Mouse (Mus musculus): Measurements from ENCODE around the gene Smtn. TPM values are rescaled to one million over a fixed set of nuclear protein-coding genes. Genes with fewer than 3 reads are reported as not detected.

Gene Smtn
- polyA plus RNA-seq, 1 experiment = 54.7 TPM

- H3K4me3 ChIP-seq (replicated peaks; ENCODE audit: control insufficient read depth, low read depth, low read length) = no peak overlapping the region
- no peaks in the 10 kb centered on the region for H3K4me1 ChIP-seq (ENCODE audit: control insufficient read depth, insufficient read depth, low read length)
- no peak overlapping the region; the same call in 1 of the 2 replicates for H3K27ac ChIP-seq (ENCODE audit: control insufficient read depth, insufficient read depth, low read depth, low read length, poor library complexity)
- TF ChIP-seq POLR2A (IDR thresholded peaks at IDR 0.05; ENCODE audit: borderline replicate concordance, control insufficient read depth, low read depth, low read length) (no peak), CTCF (IDR thresholded peaks at IDR 0.05; ENCODE audit: control insufficient read depth, insufficient read depth, low read length) (no peak)
- WGBS = 80% methylated on average over 10 of the region's 10 CpGs
Observed at GRCm38 (mm10) chr11:3578050-3578725, 37.8 kb upstream of the Smtn start.

GRCm38 (mm10) chr11:3575238-3575637, 34.8 kb upstream of the Smtn start:
- 62% methylated on average over 3 of the region's 3 CpGs for WGBS
- Histone ChIP-seq H3K4me3 (replicated peaks; ENCODE audit: control insufficient read depth, low read depth, low read length) (no peak overlapping the region), H3K4me1 (ENCODE audit: control insufficient read depth, insufficient read depth, low read length) (no peaks in the 10 kb centered on the region), H3K27ac (ENCODE audit: control insufficient read depth, insufficient read depth, low read depth, low read length, poor library complexity) (no peak overlapping the region)
- TF ChIP-seq CTCF (IDR thresholded peaks at IDR 0.05; ENCODE audit: control insufficient read depth, insufficient read depth, low read length) (no peak), POLR2A (IDR thresholded peaks at IDR 0.05; ENCODE audit: borderline replicate concordance, control insufficient read depth, low read depth, low read length) (no peak)

GRCm38 (mm10) chr11:3573092-3573491, 32.7 kb upstream of the Smtn start:
- 4% methylated on average over 9 of the region's 9 CpGs for WGBS
- H3K4me3 ChIP-seq (replicated peaks; ENCODE audit: control insufficient read depth, low read depth, low read length) = no peak overlapping the region
- no peak for TF ChIP-seq POLR2A (IDR thresholded peaks at IDR 0.05; ENCODE audit: borderline replicate concordance, control insufficient read depth, low read depth, low read length)
- no peak for TF ChIP-seq CTCF (IDR thresholded peaks at IDR 0.05; ENCODE audit: control insufficient read depth, insufficient read depth, low read length)
- 0 out of 2 replicates have a peak overlapping the region, but pooled peaks have one; percentile 32 for H3K27ac ChIP-seq (ENCODE audit: control insufficient read depth, insufficient read depth, low read depth, low read length, poor library complexity)
- H3K4me1 ChIP-seq (ENCODE audit: control insufficient read depth, insufficient read depth, low read length) = no peaks in the 10 kb centered on the region

GRCm38 (mm10) chr11:3572181-3572580, 31.8 kb upstream of the Smtn start:
- no peak overlapping the region for H3K27ac ChIP-seq (ENCODE audit: control insufficient read depth, insufficient read depth, low read depth, low read length, poor library complexity)
- TF ChIP-seq POLR2A (IDR thresholded peaks at IDR 0.05; ENCODE audit: borderline replicate concordance, control insufficient read depth, low read depth, low read length) (no peak), CTCF (IDR thresholded peaks at IDR 0.05; ENCODE audit: control insufficient read depth, insufficient read depth, low read length) (no peak)
- no peaks in the 10 kb centered on the region; the same call in 1 of the 2 replicates for H3K4me1 ChIP-seq (ENCODE audit: control insufficient read depth, insufficient read depth, low read length)
- H3K4me3 ChIP-seq (replicated peaks; ENCODE audit: control insufficient read depth, low read depth, low read length) = no peak overlapping the region
- 85% methylated on average over 6 of the region's 6 CpGs for WGBS

- WGBS = 76% methylated on average over 8 of the region's 8 CpGs
- no peaks in the 10 kb centered on the region; the same call in 1 of the 2 replicates for H3K4me1 ChIP-seq (ENCODE audit: control insufficient read depth, insufficient read depth, low read length)
- no peak overlapping the region for H3K4me3 ChIP-seq (replicated peaks; ENCODE audit: control insufficient read depth, low read depth, low read length)
- TF ChIP-seq POLR2A (IDR thresholded peaks at IDR 0.05; ENCODE audit: borderline replicate concordance, control insufficient read depth, low read depth, low read length) (no peak), CTCF (IDR thresholded peaks at IDR 0.05; ENCODE audit: control insufficient read depth, insufficient read depth, low read length) (no peak)
- H3K27ac ChIP-seq (ENCODE audit: control insufficient read depth, insufficient read depth, low read depth, low read length, poor library complexity) = no peak overlapping the region
Observed at GRCm38 (mm10) chr11:3570321-3570720, 29.9 kb upstream of the Smtn start.

- WGBS = 83% methylated on average over 1 of the region's 1 CpGs
- Histone ChIP-seq H3K4me1 (ENCODE audit: control insufficient read depth, insufficient read depth, low read length) (no peaks in the 10 kb centered on the region; the same call in 1 of the 2 replicates), H3K4me3 (replicated peaks; ENCODE audit: control insufficient read depth, low read depth, low read length) (no peak overlapping the region), H3K27ac (ENCODE audit: control insufficient read depth, insufficient read depth, low read depth, low read length, poor library complexity) (no peak overlapping the region)
- TF ChIP-seq CTCF (IDR thresholded peaks at IDR 0.05; ENCODE audit: control insufficient read depth, insufficient read depth, low read length) = no peak
- no peak for TF ChIP-seq POLR2A (IDR thresholded peaks at IDR 0.05; ENCODE audit: borderline replicate concordance, control insufficient read depth, low read depth, low read length)
Observed at GRCm38 (mm10) chr11:3567896-3568295, 27.5 kb upstream of the Smtn start.

- H3K4me1 ChIP-seq (ENCODE audit: control insufficient read depth, insufficient read depth, low read length) = no peaks in the 10 kb centered on the region; the same call in 1 of the 2 replicates
Observed at GRCm38 (mm10) chr11:3566018-3566417, 25.6 kb upstream of the Smtn start.

GRCm38 (mm10) chr11:3564451-3564850, 24.0 kb upstream of the Smtn start:
- Histone ChIP-seq H3K4me1 (ENCODE audit: control insufficient read depth, insufficient read depth, low read length) (no peaks in the 10 kb centered on the region; the same call in 1 of the 2 replicates), H3K27ac (ENCODE audit: control insufficient read depth, insufficient read depth, low read depth, low read length, poor library complexity) (no peak overlapping the region), H3K4me3 (replicated peaks; ENCODE audit: control insufficient read depth, low read depth, low read length) (no peak overlapping the region)
- WGBS = 82% methylated on average over 7 of the region's 7 CpGs
- TF ChIP-seq CTCF (IDR thresholded peaks at IDR 0.05; ENCODE audit: control insufficient read depth, insufficient read depth, low read length) (no peak), POLR2A (IDR thresholded peaks at IDR 0.05; ENCODE audit: borderline replicate concordance, control insufficient read depth, low read depth, low read length) (no peak)

More at GRCm38 (mm10) chr11:3566018-3566417, 25.6 kb upstream of the Smtn start:
- TF ChIP-seq POLR2A (IDR thresholded peaks at IDR 0.05; ENCODE audit: borderline replicate concordance, control insufficient read depth, low read depth, low read length) (no peak), CTCF (IDR thresholded peaks at IDR 0.05; ENCODE audit: control insufficient read depth, insufficient read depth, low read length) (no peak)
- no peak overlapping the region for H3K4me3 ChIP-seq (replicated peaks; ENCODE audit: control insufficient read depth, low read depth, low read length)
- no peak overlapping the region for H3K27ac ChIP-seq (ENCODE audit: control insufficient read depth, insufficient read depth, low read depth, low read length, poor library complexity)
- WGBS = 63% methylated on average over 4 of the region's 4 CpGs

Measured in bone marrow, adult 2 months (tissue).